Mouse (Mus musculus): Measurements from ENCODE around the gene Gm4969. TPM values are rescaled to one million over a fixed set of nuclear protein-coding genes. Genes with fewer than 3 reads are reported as not detected.
"Not testable (repeated sequence)": the region's sequence is repeated elsewhere in the genome, so short reads cannot be mapped to it uniquely, and the experiment has no call there.

Gene Gm4969
- polyA plus RNA-seq, 1 experiment from 2014 or later: 9.9 TPM

DNA sequence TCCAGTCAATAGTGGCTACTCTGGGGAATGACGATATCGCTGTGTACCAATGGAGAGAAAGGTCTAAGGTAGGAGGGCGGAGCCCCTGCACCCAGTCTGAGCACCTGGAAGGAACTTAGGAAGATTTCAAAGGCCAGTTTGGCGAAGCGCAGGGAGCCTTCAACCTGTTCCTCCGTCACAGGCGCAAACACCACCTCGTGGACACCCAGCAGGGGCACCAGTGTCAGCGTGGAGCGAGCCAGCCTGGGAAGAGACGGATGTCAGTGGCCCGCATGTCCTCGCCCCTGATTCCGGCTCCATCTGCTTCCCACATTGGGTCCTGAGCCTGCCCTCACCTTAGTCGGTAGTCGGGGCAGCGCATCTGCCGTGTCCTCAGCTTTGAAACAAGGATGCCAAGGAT is 41.2 kb upstream of the Gm4969 start:
- Histone ChIP-seq H3K4me2 (ENCODE audit: low read depth, low read length) (peak overlapping the region; percentile 41; the same call in 1 of the 2 replicates), H3K27ac (ENCODE audit: low read depth, low read length) (no peak overlapping the region), H3K4me1 (ENCODE audit: control insufficient read depth, insufficient read depth, low read length) (peaks cover 7% of the 10 kb centered on the region), H3K4me3 (ENCODE audit: low read depth, low read length) (no peak overlapping the region), H3K27me3 (ENCODE audit: control insufficient read depth, insufficient read depth, low read length) (peaks cover 12% of the 10 kb centered on the region), H3K36me3 (ENCODE audit: control insufficient read depth, insufficient read depth, low read length) (no peaks in the 10 kb centered on the region), H3K9ac (replicated peaks; ENCODE audit: low read depth, low read length) (no peak overlapping the region), H3K9me3 (ENCODE audit: control insufficient read depth, low read length) (no peaks in the 10 kb centered on the region)
- WGBS: 15% methylated on average over 18 of the region's 18 CpGs
- no peak for ATAC-seq (ENCODE audit: low read depth)

DNA sequence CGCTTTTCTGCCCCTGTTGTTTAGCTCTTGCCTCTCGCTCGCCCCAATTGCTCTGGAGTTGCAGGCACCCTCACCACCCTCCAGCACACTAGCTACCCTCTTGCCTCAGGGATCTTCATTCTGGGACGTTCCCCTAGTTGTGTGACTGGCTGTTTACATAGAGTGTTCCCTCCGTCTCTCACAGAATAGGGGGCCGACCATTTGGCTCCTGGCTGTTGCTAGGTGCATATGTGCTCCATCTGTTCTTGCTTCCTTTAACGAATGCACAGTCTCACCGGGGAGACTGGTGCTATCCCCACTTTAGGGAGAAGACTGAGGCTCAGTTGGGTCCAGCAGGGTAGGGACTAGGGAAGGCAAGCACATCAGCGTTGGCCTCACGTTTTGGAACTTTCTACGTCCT is 40.4 kb upstream of the Gm4969 start:
- WGBS: 68% methylated on average over 11 of the region's 11 CpGs
- H3K9me3 ChIP-seq (ENCODE audit: control insufficient read depth, low read length): no peaks in the 10 kb centered on the region
- H3K4me3 ChIP-seq (ENCODE audit: low read depth, low read length): no peak overlapping the region
- ATAC-seq (ENCODE audit: low read depth): no peak
- peaks cover 10% of the 10 kb centered on the region; the same call in 1 of the 2 replicates for H3K27me3 ChIP-seq (ENCODE audit: control insufficient read depth, insufficient read depth, low read length)
- H3K4me1 ChIP-seq (ENCODE audit: control insufficient read depth, insufficient read depth, low read length): peaks cover 7% of the 10 kb centered on the region
- H3K27ac ChIP-seq (ENCODE audit: low read depth, low read length): no peak overlapping the region
- H3K4me2 ChIP-seq (ENCODE audit: low read depth, low read length): no peak overlapping the region
- H3K9ac ChIP-seq (replicated peaks; ENCODE audit: low read depth, low read length): no peak overlapping the region
- no peaks in the 10 kb centered on the region; the same call in 1 of the 2 replicates for H3K36me3 ChIP-seq (ENCODE audit: control insufficient read depth, insufficient read depth, low read length)

DNA sequence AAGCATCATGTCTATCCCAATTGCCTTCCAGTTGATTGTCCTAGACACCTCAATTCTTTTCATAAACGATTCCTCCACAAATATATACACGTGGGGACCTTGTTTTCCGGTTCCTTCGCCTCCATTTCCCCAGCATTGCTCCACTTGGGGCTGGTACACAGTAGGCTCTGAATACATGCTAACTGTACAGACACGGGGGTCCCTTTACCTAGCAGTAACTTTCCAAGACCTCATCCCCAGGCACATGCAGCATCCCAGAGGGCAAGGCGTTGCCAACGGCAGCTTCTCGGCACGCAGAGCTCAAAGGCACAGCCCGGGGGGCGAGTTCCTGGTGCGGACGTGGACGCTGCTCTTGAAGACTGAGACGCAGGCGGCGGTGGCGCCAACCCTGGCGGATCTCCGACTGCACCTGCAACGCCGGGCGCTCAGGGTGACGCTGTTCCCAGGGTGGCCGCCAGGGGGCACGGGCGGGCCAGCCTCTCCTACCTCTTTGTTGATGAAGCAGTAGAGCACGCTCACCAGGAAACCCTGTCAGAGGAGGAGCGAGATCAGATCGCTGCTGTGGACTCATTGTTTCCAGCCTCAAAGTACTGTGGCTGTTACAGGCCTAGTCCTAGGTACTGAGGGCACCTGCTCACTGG is 39.1 kb upstream of the Gm4969 start:
- peaks cover 7% of the 10 kb centered on the region for H3K4me1 ChIP-seq (ENCODE audit: control insufficient read depth, insufficient read depth, low read length)
- peak overlapping the region; percentile 41 for H3K27ac ChIP-seq (ENCODE audit: low read depth, low read length)
- peak; percentile 74 for ATAC-seq (ENCODE audit: low read depth)
- H3K36me3 ChIP-seq (ENCODE audit: control insufficient read depth, insufficient read depth, low read length): peaks cover 8% of the 10 kb centered on the region
- WGBS: 6% methylated on average over 30 of the region's 30 CpGs
- peak overlapping the region; percentile 24 for H3K4me2 ChIP-seq (ENCODE audit: low read depth, low read length)
- no peak overlapping the region for H3K4me3 ChIP-seq (ENCODE audit: low read depth, low read length)
- H3K27me3 ChIP-seq (ENCODE audit: control insufficient read depth, insufficient read depth, low read length): peaks cover 10% of the 10 kb centered on the region; the same call in 1 of the 2 replicates
- H3K9me3 ChIP-seq (ENCODE audit: control insufficient read depth, low read length): no peaks in the 10 kb centered on the region
- 0 out of 2 replicates have a peak overlapping the region, but pooled peaks have one; percentile 12 for H3K9ac ChIP-seq (replicated peaks; ENCODE audit: low read depth, low read length)

DNA sequence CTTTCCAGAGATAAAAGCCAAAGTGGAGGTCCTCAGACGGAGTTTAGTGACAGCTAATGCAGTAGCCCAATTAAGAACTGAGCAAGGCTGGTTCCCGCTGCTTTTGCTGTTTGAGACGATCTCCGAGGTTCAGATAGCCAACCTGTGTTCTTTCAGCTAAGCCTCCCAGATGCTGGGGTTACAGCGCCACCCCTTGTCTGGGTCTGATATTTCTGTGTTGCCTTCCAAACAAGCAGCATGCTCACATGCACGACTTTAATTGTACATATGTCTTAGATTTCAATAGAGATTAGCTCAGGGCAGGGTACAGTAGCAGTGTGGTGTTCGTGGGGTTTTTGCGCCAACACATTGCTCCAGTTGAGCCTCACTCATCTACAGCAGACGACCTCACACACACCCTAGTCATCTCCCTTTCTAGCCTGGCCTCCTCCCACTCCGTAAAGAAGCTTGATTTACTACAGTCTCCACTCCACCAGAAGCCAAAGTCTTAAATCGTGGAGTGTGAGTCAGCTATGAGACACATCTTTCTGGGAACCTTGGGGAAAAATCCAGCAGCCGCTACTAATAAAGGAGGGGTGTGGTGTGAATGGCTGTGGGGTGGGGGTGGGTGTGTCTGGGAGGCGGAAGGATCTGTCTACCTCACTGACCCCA is 37.8 kb upstream of the Gm4969 start:
- H3K27ac ChIP-seq (ENCODE audit: low read depth, low read length): no peak overlapping the region
- no peak overlapping the region for H3K4me3 ChIP-seq (ENCODE audit: low read depth, low read length)
- H3K4me2 ChIP-seq (ENCODE audit: low read depth, low read length): no peak overlapping the region
- H3K9me3 ChIP-seq (ENCODE audit: control insufficient read depth, low read length): no peaks in the 10 kb centered on the region
- H3K9ac ChIP-seq (replicated peaks; ENCODE audit: low read depth, low read length): no peak overlapping the region
- peaks cover 9% of the 10 kb centered on the region; the same call in 1 of the 2 replicates for H3K27me3 ChIP-seq (ENCODE audit: control insufficient read depth, insufficient read depth, low read length)
- peaks cover 7% of the 10 kb centered on the region for H3K4me1 ChIP-seq (ENCODE audit: control insufficient read depth, insufficient read depth, low read length)
- 54% methylated on average over 13 of the region's 13 CpGs for WGBS
- ATAC-seq (ENCODE audit: low read depth): no peak
- peaks cover 16% of the 10 kb centered on the region for H3K36me3 ChIP-seq (ENCODE audit: control insufficient read depth, insufficient read depth, low read length)

DNA sequence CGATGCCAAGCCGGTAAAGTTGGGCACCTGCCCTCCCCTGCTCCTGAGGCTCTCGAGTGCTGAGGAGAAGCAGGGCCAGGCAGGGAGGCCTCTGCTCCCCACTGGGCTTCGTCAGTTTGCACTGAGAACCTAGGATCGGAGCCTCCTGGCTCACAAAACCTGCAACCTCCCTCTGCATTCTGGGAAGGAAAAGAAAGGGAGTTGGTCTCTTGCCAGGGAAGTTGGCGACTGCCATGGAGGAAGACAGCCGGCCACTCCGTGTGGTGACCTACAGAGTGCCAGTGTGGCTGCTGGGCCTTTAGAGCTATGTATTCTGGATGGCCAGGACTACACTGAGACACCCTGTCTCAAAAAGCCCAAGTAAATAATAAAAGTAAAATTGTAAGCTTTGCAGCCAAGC is 36.6 kb upstream of the Gm4969 start:
- H3K9ac ChIP-seq (replicated peaks; ENCODE audit: low read depth, low read length): no peak overlapping the region
- 75% methylated on average over 8 of the region's 8 CpGs for WGBS
- H3K27ac ChIP-seq (ENCODE audit: low read depth, low read length): no peak overlapping the region

DNA sequence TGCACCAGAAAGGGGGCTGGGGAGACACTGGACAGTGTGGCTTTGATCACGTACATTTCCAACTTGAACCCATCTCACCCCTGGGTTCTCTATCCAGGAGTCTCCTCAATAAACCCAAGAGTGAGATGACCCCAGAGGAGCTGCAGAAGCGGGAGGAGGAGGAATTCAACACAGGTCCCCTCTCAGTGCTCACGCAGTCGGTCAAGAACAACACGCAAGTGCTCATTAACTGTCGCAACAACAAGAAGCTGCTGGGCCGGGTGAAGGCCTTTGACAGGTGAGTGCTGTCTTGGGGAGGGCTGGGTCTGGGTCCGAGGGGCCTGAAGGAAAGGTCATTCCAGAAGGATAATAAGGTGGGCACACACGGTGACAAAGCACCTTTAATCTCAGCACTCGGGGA is 33.0 kb upstream of the Gm4969 start:
- not testable (repeated sequence) for H3K27ac ChIP-seq (ENCODE audit: low read depth, low read length); H3K9ac ChIP-seq (replicated peaks; ENCODE audit: low read depth, low read length); H3K4me3 ChIP-seq (ENCODE audit: low read depth, low read length); H3K27me3 ChIP-seq (ENCODE audit: control insufficient read depth, insufficient read depth, low read length); H3K4me2 ChIP-seq (ENCODE audit: low read depth, low read length); H3K9me3 ChIP-seq (ENCODE audit: control insufficient read depth, low read length); ATAC-seq (ENCODE audit: low read depth)
- peaks cover 16% of the 10 kb centered on the region for H3K36me3 ChIP-seq (ENCODE audit: control insufficient read depth, insufficient read depth, low read length)
- WGBS: 92% methylated on average over 10 of the region's 10 CpGs
- peaks cover 14% of the 10 kb centered on the region for H3K4me1 ChIP-seq (ENCODE audit: control insufficient read depth, insufficient read depth, low read length)

More for the DNA sequence above, 36.6 kb upstream of the Gm4969 start:
- no peak overlapping the region for H3K4me2 ChIP-seq (ENCODE audit: low read depth, low read length)
- no peak overlapping the region for H3K4me3 ChIP-seq (ENCODE audit: low read depth, low read length)
- H3K27me3 ChIP-seq (ENCODE audit: control insufficient read depth, insufficient read depth, low read length): peaks cover 5% of the 10 kb centered on the region; the same call in 1 of the 2 replicates
- ATAC-seq (ENCODE audit: low read depth): no peak
- H3K9me3 ChIP-seq (ENCODE audit: control insufficient read depth, low read length): no peaks in the 10 kb centered on the region
- peaks cover 16% of the 10 kb centered on the region for H3K36me3 ChIP-seq (ENCODE audit: control insufficient read depth, insufficient read depth, low read length)
- peaks cover 10% of the 10 kb centered on the region for H3K4me1 ChIP-seq (ENCODE audit: control insufficient read depth, insufficient read depth, low read length)

DNA sequence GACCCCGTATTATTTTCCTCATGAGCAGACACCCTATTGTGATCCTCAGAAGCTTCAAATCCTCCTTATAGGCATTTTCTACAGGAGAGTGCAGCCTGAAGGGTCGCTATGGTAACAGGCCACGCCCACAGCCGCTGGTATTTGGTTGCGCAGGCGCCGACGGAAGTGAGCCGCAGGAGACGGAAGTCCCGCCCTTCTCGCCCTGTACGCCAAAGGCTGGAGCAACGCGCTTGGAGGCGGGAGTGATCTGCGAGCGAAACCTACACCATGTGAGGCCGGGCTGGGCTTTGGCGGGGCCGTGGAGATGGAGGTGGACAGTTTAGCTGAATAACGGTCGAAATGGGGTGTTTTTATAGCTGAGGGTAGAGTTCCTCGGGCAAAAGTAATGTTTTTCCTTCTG is 31.5 kb upstream of the Gm4969 start, which contains the start of gene Snrpd2:
Gene Snrpd2 (plus strand): TSS at position 97 of the 400 bp plus-strand sequence.
- Histone ChIP-seq H3K27me3 (ENCODE audit: control insufficient read depth, insufficient read depth, low read length) (no peaks in the 10 kb centered on the region), H3K4me1 (ENCODE audit: control insufficient read depth, insufficient read depth, low read length) (peaks cover 14% of the 10 kb centered on the region), H3K4me2 (ENCODE audit: low read depth, low read length) (peak within 1 kb of the TSS; percentile 90), H3K27ac (ENCODE audit: low read depth, low read length) (peak within 1 kb of the TSS; percentile 61), H3K9ac (replicated peaks; ENCODE audit: low read depth, low read length) (peak within 1 kb of the TSS; percentile 67), H3K4me3 (ENCODE audit: low read depth, low read length) (peak within 1 kb of the TSS; percentile 65), H3K36me3 (ENCODE audit: control insufficient read depth, insufficient read depth, low read length) (peaks cover 16% of the 10 kb centered on the region), H3K9me3 (ENCODE audit: control insufficient read depth, low read length) (no peaks in the 10 kb centered on the region)
- WGBS: under 1% methylated on average over 24 of the region's 24 CpGs
- peak; percentile 91 for ATAC-seq (ENCODE audit: low read depth)

DNA sequence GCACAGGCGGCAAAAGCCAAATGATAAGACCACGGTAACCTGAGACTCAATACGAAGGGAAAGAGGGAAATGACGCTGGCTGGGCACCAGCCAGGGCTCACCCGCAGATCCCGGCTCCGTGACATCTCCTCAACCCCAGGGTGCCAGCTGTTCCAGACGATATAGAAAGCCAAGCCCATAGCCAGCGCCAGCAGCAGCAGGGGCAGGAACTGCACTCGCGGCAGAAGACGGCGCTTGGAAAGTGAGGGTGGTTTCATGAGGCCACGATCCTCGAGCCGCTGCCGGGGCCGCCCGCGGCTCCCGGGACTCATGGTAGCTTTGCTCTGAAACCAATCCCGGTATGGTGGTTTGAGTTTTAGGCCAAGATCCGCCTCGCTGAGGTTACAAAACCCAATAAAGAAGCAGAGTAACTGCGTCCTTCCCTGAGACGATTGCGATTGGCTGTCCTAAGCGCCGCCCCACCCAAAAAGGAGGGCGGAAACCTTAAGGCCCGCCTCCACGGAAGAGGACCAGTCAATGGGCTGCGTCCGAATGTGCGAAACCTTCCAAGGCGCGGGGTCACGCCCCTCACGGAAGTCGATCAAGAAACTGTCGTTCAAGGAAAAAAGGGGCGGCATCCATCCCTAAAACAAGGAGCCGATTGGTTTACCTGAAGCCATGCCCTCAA is 30.8 kb upstream of the Gm4969 start, which contains the start of gene Qpctl:
Gene Qpctl (minus strand): TSS at position 417 of the 667 bp plus-strand sequence.
- peaks cover 16% of the 10 kb centered on the region for H3K36me3 ChIP-seq (ENCODE audit: control insufficient read depth, insufficient read depth, low read length)
- H3K4me1 ChIP-seq (ENCODE audit: control insufficient read depth, insufficient read depth, low read length): peaks cover 14% of the 10 kb centered on the region
- H3K27ac ChIP-seq (ENCODE audit: low read depth, low read length): peak within 1 kb of the TSS; percentile 61
- no peaks in the 10 kb centered on the region for H3K27me3 ChIP-seq (ENCODE audit: control insufficient read depth, insufficient read depth, low read length)
- under 1% methylated on average over 43 of the region's 43 CpGs for WGBS
- H3K4me3 ChIP-seq (ENCODE audit: low read depth, low read length): peak within 1 kb of the TSS; percentile 65
- peak; percentile 97 for ATAC-seq (ENCODE audit: low read depth)
- no peaks in the 10 kb centered on the region for H3K9me3 ChIP-seq (ENCODE audit: control insufficient read depth, low read length)
- peak within 1 kb of the TSS; percentile 67 for H3K9ac ChIP-seq (replicated peaks; ENCODE audit: low read depth, low read length)
- peak within 1 kb of the TSS; percentile 90 for H3K4me2 ChIP-seq (ENCODE audit: low read depth, low read length)

Data from neural tube, embryonic 14.5 days (tissue).